Mouse (Mus musculus) forebrain, embryonic 15.5 days (tissue): ENCODE data around the gene Ptafr. TPM values are rescaled to one million over a fixed set of nuclear protein-coding genes. Genes with fewer than 3 reads are reported as not detected.

Experiments used
- ATAC-seq: fragments of 200-750 bp; cut with Nextera tagmentation; replicated peaks from 2 replicates; pipeline ENCODE4 v1.8.0; 2017; ENCODE audit warnings: mild to moderate bottlenecking, moderate TSS enrichment, moderate library complexity
- H3K27ac ChIP-seq: fragments of 300-500 bp; sonication (generic); replicated peaks from 2 replicates; pipeline ENCODE4 v1.5.1; 2015; ENCODE audit warnings: mild to moderate bottlenecking, inconsistent platforms
- H3K27me3 ChIP-seq: fragments of 300-500 bp; sonication (generic); 2 replicates; pipeline ENCODE4 v1.6.1; 2015; ENCODE audit warnings: inconsistent platforms
- H3K36me3 ChIP-seq: fragments of 300-500 bp; sonication (generic); 2 replicates; pipeline ENCODE4 v1.6.1; 2015; ENCODE audit warnings: mild to moderate bottlenecking, inconsistent platforms
- H3K4me1 ChIP-seq: fragments of 300-500 bp; sonication (generic); 2 replicates; pipeline ENCODE4 v1.6.1; 2015; ENCODE audit warnings: inconsistent platforms
- H3K4me2 ChIP-seq: fragments of 300-500 bp; sonication (generic); replicated peaks from 2 replicates; pipeline ENCODE4 v1.6.1; 2015; ENCODE audit warnings: mild to moderate bottlenecking, inconsistent platforms
- H3K4me3 ChIP-seq: fragments of 300-500 bp; sonication (generic); 2 replicates; pipeline ENCODE4 v1.5.1; 2015; ENCODE audit warnings: mild to moderate bottlenecking, inconsistent platforms
- H3K9ac ChIP-seq: fragments of 300-500 bp; sonication (generic); replicated peaks from 2 replicates; pipeline ENCODE4 v1.6.1; 2015; ENCODE audit warnings: mild to moderate bottlenecking, inconsistent platforms
- H3K9me3 ChIP-seq: fragments of 300-500 bp; sonication (generic); 2 replicates; pipeline ENCODE4 v1.6.1; 2016; ENCODE audit warnings: inconsistent platforms
- WGBS: fragments of 180-500 bp; shearing (Covaris S2); methylation state at CpG from one replicate; pipeline ENCODE4 v1.1.7; 2015; ENCODE audit warnings: mixed read lengths; 5-methylcytosine and 5-hydroxymethylcytosine counted together
- polyA plus RNA-seq: library from polyadenylated mRNA; unstranded; fragments of >200 nt; fragmentation: Nextera tagmentation; extraction: Ambion mirVana; gene quantifications from 2 replicates; pipeline ENCODE4 v1.2.1, GENCODE M21; 2015

The Ptafr gene
- polyA plus RNA-seq, 1 experiment from 2014 or later, result 0.39 TPM

GRCm38 (mm10) chr4:132624034-132624657 lies 60.3 kb downstream of the Ptafr start:
- Histone ChIP-seq H3K9ac (no peak overlapping the region), H3K36me3 (no peaks in the 10 kb centered on the region), H3K4me1 (no peaks in the 10 kb centered on the region), H3K4me3 (no peak overlapping the region), H3K4me2 (no peak overlapping the region), H3K27me3 (no peaks in the 10 kb centered on the region), H3K27ac (no peak overlapping the region), H3K9me3 (no peaks in the 10 kb centered on the region)
- WGBS, result 81% methylated on average over 5 of the region's 5 CpGs
- ATAC-seq, result no peak

- WGBS, result 18% methylated on average over 2 of the region's 2 CpGs
- H3K36me3 ChIP-seq, result no peaks in the 10 kb centered on the region
- H3K27me3 ChIP-seq, result no peaks in the 10 kb centered on the region
- no peaks in the 10 kb centered on the region for H3K4me1 ChIP-seq
- H3K9ac ChIP-seq, result no peak overlapping the region
- H3K4me3 ChIP-seq, result no peak overlapping the region
- no peak overlapping the region for H3K27ac ChIP-seq
- H3K9me3 ChIP-seq, result no peaks in the 10 kb centered on the region
- H3K4me2 ChIP-seq, result no peak overlapping the region
- no peak for ATAC-seq
These were observed 65.0 kb downstream of the Ptafr start for GRCm38 (mm10) chr4:132628830-132629229.

Other genes with a start within 250 kb of the Ptafr start
- 86.3 and 92.3 TPM in 2 replicates for gene Trnau1ap, start 234.5 kb upstream of the Ptafr start, polyA plus RNA-seq
- 53.3 and 55.1 TPM in 2 replicates for gene Rcc1, start 210.5 kb upstream of the Ptafr start, polyA plus RNA-seq
- gene Phactr4, start 141.6 kb upstream of the Ptafr start, polyA plus RNA-seq, result 11.5 and 12.6 TPM in 2 replicates
- gene Med18, start 100.1 kb upstream of the Ptafr start, polyA plus RNA-seq, result 20.8 and 21.3 TPM in 2 replicates
- 5.6 and 6.3 TPM in 2 replicates for gene Sesn2, start 53.6 kb upstream of the Ptafr start, polyA plus RNA-seq
- 1,097 and 1,228 TPM in 2 replicates for gene Atpif1, start 30.4 kb upstream of the Ptafr start, polyA plus RNA-seq
- gene Dnajc8, start 28.5 kb upstream of the Ptafr start, polyA plus RNA-seq, result 146 and 150 TPM in 2 replicates
- gene Eya3, start 74.9 kb downstream of the Ptafr start, polyA plus RNA-seq, result 17.8 and 19.7 TPM in 2 replicates
- 3.4 and 3.6 TPM in 2 replicates for gene Xkr8, start 168.5 kb downstream of the Ptafr start, polyA plus RNA-seq
- gene Smpdl3b, start 193.2 kb downstream of the Ptafr start, polyA plus RNA-seq, result 1.3 and 1.4 TPM in 2 replicates
- gene Rpa2, start 204.3 kb downstream of the Ptafr start, polyA plus RNA-seq, result 63.2 and 69.4 TPM in 2 replicates
- 0.28 and 0.42 TPM in 2 replicates for gene Themis2, start 232.3 kb downstream of the Ptafr start, polyA plus RNA-seq